Mouse (Mus musculus): ENCODE measurements around the gene Ryk. TPM values are rescaled to one million over a fixed set of nuclear protein-coding genes. Genes with fewer than 3 reads are reported as not detected.
A peak's percentile ranks its signal among the peaks of the same experiment; 100 is the strongest.

The Ryk gene
- 1 to 10 TPM; 1.2 to 2.0 TPM for polyA plus RNA-seq (2017; shearing (Covaris generic))

GRCm38 (mm10) chr9:102834742-102835591 is at the start of gene Ryk:
TSS of gene Ryk (plus strand) at chr9:102834917.
- ATAC-seq: peak; percentile 56

GRCm38 (mm10) chr9:102789491-102789890 is 45.2 kb upstream of the Ryk start:
- no peak for ATAC-seq

GRCm38 (mm10) chr9:102791845-102792244 is 42.9 kb upstream of the Ryk start:
- peak; percentile 91 for ATAC-seq

GRCm38 (mm10) chr9:102792836-102793235 is 41.9 kb upstream of the Ryk start:
- ATAC-seq: no peak

- ATAC-seq: no peak
Measured at GRCm38 (mm10) chr9:102793286-102793809, 41.4 kb upstream of the Ryk start.

- no peak for ATAC-seq
Measured at GRCm38 (mm10) chr9:102798406-102798805, 36.3 kb upstream of the Ryk start.

GRCm38 (mm10) chr9:102806056-102806573 is 28.6 kb upstream of the Ryk start:
- no peak for ATAC-seq

- ATAC-seq: no peak
Measured at GRCm38 (mm10) chr9:102811192-102811591, 23.5 kb upstream of the Ryk start.

- ATAC-seq: no peak
Measured at GRCm38 (mm10) chr9:102818228-102818627, 16.5 kb upstream of the Ryk start.

GRCm38 (mm10) chr9:102828604-102829003 is 6.1 kb upstream of the Ryk start:
- ATAC-seq: no peak

GRCm38 (mm10) chr9:102831541-102831940 is 3.2 kb upstream of the Ryk start:
- no peak for ATAC-seq

- no peak for ATAC-seq
Measured at GRCm38 (mm10) chr9:102834414-102834741, 339 bp upstream of the Ryk start.

GRCm38 (mm10) chr9:102836279-102836678 is 1.6 kb downstream of the Ryk start:
- ATAC-seq: no peak

- ATAC-seq: no peak
Measured at GRCm38 (mm10) chr9:102840792-102841778, 6.4 kb downstream of the Ryk start.

- ATAC-seq: no peak
Measured at GRCm38 (mm10) chr9:102841832-102842231, 7.1 kb downstream of the Ryk start.

- no peak for ATAC-seq
Measured at GRCm38 (mm10) chr9:102842498-102842897, 7.8 kb downstream of the Ryk start.

- ATAC-seq: no peak
Measured at GRCm38 (mm10) chr9:102843577-102843976, 8.9 kb downstream of the Ryk start.

GRCm38 (mm10) chr9:102845851-102846250 is 11.1 kb downstream of the Ryk start:
- no peak for ATAC-seq

GRCm38 (mm10) chr9:102846348-102846747 is 11.6 kb downstream of the Ryk start:
- ATAC-seq: no peak

- peak; percentile 41 for ATAC-seq
Measured at GRCm38 (mm10) chr9:102852076-102853022, 17.6 kb downstream of the Ryk start.

- ATAC-seq: no peak
Measured at GRCm38 (mm10) chr9:102857856-102858255, 23.1 kb downstream of the Ryk start.

GRCm38 (mm10) chr9:102858283-102858682 is 23.6 kb downstream of the Ryk start:
- ATAC-seq: no peak

All from CD4-positive, CD25-positive, alpha-beta regulatory T cell, adult 4 months (primary cell).